Mouse (Mus musculus): ENCODE measurements at regions not wholly inside any gene's neighbourhood (a gene's known extent, or its start where the extent isn't known, plus 50 kb on each side); places are given as distances from the start of the nearest gene placed in this dataset.
A peak's percentile ranks its signal among the peaks of the same experiment; 100 is the strongest.

DNA sequence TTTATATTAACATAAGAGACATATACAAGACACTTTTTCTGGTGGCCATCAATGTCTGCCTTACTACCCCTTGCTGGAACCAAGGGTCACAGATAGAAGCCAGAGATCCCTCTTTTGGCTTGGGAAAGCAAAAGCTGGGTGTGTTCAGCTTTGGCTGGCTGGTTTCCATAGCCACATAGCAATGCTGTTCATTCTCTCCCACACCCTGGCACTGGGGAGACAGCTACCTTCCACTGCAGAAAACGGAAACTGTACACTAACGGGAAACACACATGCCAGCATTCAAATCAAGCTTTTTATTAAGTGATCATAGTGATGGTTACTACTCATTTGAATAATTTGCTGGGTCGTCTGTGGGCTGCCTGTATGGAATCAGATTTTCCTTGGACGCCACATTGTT lies 161.4 kb downstream of the Fam76b start:
- no peak for TF ChIP-seq CTCF (IDR thresholded peaks at IDR 0.05)
- H3K27ac ChIP-seq: no peak overlapping the region

DNA sequence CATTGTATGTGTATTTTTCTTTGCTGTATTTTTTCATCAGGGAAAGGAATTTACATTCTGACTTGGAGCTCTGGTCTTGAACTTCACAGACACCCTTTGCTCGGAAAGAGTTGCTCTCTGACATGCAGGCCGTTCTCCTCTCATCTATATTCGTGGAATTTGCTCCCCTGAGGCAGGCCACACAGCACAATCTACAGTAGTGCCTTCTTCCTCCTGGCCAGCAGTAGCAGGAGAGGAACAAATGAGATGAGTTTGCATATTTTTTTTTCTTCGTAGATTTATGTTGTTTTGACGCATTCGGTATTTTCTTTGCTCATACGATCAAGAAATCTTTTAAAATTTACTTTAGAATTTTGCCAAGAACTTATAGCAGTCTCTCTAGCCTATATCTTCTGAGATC lies 163.4 kb downstream of the Fam76b start:
- Histone ChIP-seq H3K27ac (no peak overlapping the region), H3K4me3 (no peak overlapping the region)
- no peak for TF ChIP-seq CTCF (IDR thresholded peaks at IDR 0.05)
- intact Hi-C loops (cut with DNase I): no loop called here
- no peak for DNase-seq (ENCODE audit: extremely low spot score in 1 of 2, low spot score in 2 of 2)

More for the DNA sequence above, 161.4 kb downstream of the Fam76b start:
- H3K4me3 ChIP-seq: no peak overlapping the region
- DNase-seq (ENCODE audit: extremely low spot score in 1 of 2, low spot score in 2 of 2): no peak
- intact Hi-C loops (cut with DNase I): no loop called here

DNA sequence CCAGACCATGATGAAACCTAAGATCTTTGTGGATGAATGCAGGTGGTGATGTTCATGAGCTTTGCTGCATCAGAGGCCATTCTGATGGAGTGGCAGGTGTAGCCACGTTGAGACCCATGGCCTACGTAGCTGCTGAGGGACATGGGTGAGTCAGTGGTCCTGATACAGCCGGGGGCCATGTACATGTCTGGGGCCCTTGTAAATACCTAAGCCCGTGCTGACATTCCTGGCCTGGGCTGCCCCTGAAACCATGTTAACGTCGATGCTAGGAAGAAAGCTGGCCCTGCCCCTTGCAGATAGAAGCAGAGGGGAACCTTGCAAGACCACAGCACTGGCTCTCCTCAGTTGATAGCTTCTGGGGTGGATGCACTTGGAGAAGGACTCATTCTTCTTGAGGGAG lies 165.2 kb downstream of the Fam76b start:
- intact Hi-C loops (cut with DNase I): no loop called here
- no peak for DNase-seq (ENCODE audit: extremely low spot score in 1 of 2, low spot score in 2 of 2)
- Histone ChIP-seq H3K27ac (no peak overlapping the region), H3K4me3 (no peak overlapping the region)
- TF ChIP-seq CTCF (IDR thresholded peaks at IDR 0.05): no peak

DNA sequence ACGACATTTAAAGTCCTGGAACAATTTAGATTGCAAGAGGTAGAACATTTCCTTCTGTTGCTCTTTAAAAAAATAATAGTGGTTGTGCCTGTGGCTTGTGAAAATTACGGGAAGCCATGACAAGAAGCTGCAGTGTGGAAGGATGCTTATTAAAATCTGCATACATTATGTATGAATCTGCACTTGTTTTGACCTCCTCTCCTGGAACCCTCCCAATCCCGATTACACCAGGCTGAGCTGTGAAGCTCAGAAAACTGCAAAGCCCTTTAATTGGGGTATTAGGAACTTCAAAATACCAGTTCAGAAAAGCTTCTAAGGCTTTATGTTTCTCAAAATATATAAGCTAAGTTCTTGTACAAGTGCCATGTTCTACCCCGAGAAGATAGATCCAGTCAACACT lies 171.8 kb downstream of the Fam76b start:
- intact Hi-C loops (cut with DNase I): no loop called here
- no peak for DNase-seq (ENCODE audit: extremely low spot score in 1 of 2, low spot score in 2 of 2)
- no peak for TF ChIP-seq CTCF (IDR thresholded peaks at IDR 0.05)
- Histone ChIP-seq H3K27ac (no peak overlapping the region), H3K4me3 (no peak overlapping the region)

DNA sequence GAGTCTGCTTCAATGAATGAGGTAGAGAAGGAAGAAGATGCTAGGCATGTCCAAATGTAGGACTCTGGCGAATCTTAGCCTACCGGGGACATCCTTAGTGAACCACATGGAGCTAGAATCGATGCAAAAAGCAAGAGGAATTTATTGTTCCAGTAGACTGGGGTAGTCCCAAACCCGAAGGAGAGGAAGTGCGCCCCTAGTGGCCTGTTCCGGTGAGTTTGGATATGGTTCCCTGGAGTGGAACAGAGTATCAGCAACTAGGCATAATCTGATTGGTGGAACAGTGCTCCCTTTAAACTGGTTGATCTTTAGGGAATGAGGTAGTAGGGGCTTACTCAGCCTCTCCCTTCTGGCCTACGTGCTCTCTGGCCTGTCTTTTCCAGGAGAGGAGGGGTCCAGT lies 174.0 kb downstream of the Fam76b start:
- peak; percentile 45 for TF ChIP-seq CTCF (IDR thresholded peaks at IDR 0.05)
- Histone ChIP-seq H3K4me3 (no peak overlapping the region), H3K27ac (no peak overlapping the region)
- DNase-seq (ENCODE audit: extremely low spot score in 1 of 2, low spot score in 2 of 2): no peak
- intact Hi-C loops (cut with DNase I): loop anchor here (5.0 kb wide), 1 partner anchor 276 kb away; the partner anchor contains the start of gene Sesn3

DNA sequence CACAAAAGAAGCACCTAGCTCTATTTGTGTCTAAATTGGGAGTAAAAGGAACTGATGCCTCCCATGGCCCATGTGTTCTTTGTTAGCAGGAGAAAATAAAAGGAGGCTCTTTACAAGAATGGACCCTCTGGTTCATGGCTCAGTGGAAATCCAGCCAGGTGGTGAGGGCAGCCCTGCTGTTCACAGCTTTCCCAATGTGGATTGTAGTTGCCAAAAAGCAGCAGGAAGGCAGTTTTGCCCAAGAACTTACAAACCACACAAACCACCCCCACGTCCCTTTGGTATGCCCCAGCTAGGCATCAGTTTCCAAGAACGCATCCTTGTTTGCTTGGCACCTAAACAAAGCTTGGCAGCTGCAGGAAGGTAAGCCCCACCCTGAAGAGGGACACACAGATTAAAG lies 174.7 kb downstream of the Fam76b start:
- TF ChIP-seq CTCF (IDR thresholded peaks at IDR 0.05): no peak

DNA sequence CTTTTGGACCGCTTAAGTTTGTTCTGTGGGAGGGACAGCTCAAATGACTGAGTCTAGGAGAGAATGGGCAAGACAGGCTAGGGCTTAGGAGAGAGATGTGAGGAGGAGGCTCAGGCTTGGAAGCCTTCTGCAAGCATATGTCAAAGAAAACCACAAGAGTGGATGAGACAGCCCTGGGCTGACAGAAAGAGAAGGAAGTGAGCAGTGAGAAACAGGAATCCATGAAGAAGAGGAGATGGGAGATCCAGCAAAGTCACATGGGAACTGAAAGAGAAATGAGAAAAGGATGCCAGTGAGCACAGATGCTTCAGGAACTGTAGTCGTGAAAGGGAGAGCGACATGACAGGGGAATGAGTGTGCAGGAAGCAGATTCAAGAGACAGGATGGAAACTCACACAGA lies 175.6 kb downstream of the Fam76b start:
- no peak for TF ChIP-seq CTCF (IDR thresholded peaks at IDR 0.05)
- DNase-seq (ENCODE audit: extremely low spot score in 1 of 2, low spot score in 2 of 2): no peak
- intact Hi-C loops (cut with DNase I): loop anchor here (5.0 kb wide), 1 partner anchor 274 kb away; the partner anchor contains the start of gene Sesn3
- Histone ChIP-seq H3K27ac (no peak overlapping the region), H3K4me3 (no peak overlapping the region)

More for the DNA sequence above, 174.7 kb downstream of the Fam76b start:
- no peak overlapping the region for H3K4me3 ChIP-seq
- intact Hi-C loops (cut with DNase I): loop anchor here (5.0 kb wide), 1 partner anchor 275 kb away; the partner anchor contains the start of gene Sesn3
- no peak for DNase-seq (ENCODE audit: extremely low spot score in 1 of 2, low spot score in 2 of 2)
- no peak overlapping the region for H3K27ac ChIP-seq

DNA sequence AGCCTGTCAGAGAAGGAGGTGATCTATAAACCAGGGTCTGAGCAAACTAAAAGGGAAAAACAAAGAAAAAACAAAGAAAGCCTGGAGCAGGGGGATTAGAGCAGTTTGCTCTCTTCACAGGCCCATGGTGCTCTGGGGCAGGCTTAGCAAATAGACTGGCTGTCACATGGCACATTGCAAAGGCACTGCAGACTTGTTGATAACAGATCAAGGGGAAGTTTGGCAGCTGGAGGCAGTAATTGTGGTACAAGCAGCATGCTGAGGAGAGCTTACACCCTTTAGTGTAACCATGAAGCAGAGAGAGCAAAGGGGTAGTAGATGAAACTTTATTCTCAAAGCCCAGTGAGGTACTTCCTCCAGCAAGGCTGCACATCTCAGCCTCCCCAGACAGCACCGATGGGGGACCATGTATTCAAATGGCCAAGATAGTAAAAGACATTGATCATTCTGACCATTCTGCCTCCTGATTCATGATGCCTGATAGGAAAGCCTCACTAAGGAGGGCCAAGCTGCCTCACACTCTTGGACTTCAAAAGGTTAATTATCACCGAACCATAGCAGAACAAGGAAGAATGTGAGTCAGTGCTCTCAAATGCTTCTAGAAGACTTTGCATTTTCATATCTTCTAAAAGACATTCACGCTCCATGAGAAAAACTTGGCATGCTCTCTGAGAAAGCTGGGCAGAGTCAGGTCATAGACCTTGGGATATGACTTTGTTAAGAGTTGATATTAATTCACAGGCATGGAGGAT lies 178.9 kb downstream of the Fam76b start:
- intact Hi-C loops (cut with DNase I): no loop called here
- TF ChIP-seq CTCF (IDR thresholded peaks at IDR 0.05): no peak
- H3K27ac ChIP-seq: no peak overlapping the region
- H3K4me3 ChIP-seq: no peak overlapping the region
- DNase-seq (ENCODE audit: extremely low spot score in 1 of 2, low spot score in 2 of 2): no peak

DNA sequence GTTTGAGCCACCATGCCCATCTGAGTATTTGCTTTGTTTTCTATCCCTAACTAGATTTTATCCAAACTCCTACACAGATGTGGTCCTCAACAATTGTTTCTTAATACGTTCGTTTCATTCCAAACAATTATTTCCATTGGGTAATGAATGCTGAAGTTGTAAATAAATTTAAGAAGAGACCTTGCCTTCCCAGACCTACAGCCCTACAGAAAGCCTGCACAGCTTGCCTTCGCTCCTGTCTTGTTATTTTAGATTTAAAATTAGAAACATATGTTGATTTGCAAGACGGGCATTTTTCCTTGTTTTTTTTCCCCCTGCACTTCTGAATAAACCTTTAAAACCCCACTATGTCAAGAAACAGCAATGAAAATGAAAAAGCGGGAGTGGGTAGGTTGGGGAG lies 181.9 kb downstream of the Fam76b start:
- intact Hi-C loops (cut with DNase I): no loop called here
- DNase-seq (ENCODE audit: extremely low spot score in 1 of 2, low spot score in 2 of 2): no peak
- Histone ChIP-seq H3K4me3 (no peak overlapping the region), H3K27ac (no peak overlapping the region)
- TF ChIP-seq CTCF (IDR thresholded peaks at IDR 0.05): no peak

DNA sequence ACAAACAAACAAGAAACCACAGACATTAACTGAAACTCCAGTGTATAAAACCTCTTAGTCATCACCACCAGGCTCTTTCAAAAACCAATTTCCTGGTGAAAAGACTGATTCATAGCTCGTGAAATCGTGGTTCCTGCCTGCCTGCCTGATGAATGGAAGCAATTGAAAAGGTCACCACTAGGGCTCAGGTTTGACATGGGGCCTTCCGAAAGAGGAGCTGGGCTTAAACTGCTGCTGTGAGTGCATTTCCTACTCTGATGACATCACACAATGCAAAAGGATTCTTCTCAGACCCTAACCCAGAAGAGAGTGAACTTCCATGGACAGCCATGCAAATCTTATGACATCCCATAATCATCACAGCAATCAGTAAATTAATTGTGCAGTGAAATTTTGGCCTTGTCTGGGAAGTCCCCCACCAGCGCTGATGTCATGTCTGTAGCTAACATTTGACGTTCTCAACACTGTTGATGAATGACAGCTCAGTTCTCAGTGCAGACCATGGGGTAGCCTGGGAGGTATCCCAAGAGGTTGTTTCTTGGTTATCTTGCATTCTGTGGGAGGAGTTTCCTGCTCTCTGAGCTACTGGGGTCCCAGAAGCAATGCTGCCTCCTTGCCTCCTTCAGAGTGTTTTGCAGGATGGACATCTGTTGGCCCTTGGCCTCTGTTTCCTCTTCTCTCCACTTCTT lies 182.9 kb downstream of the Fam76b start:
- Histone ChIP-seq H3K4me3 (no peak overlapping the region), H3K27ac (no peak overlapping the region)
- intact Hi-C loops (cut with DNase I): no loop called here
- DNase-seq (ENCODE audit: extremely low spot score in 1 of 2, low spot score in 2 of 2): no peak
- TF ChIP-seq CTCF (IDR thresholded peaks at IDR 0.05): peak; percentile 5

DNA sequence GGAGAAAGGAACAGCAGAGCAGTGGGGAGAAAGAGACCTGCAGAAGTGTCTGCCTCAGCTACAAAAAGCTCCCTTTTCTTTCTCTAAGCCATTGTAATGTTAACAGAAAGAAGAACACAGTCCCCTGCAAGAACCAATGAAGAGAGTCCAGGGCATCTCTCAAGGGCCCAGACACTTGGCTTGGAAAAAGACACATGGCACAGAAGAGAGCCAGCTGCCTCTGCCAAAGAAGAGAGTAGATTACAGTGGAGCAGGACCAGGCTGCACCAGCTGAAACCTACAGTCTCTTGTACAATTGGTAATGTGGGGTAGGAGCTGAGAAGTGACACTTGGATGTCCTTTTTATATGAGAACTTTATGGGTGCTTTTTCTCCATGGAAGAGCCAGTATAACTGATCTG lies 196.7 kb downstream of the Fam76b start:
- no peak for DNase-seq (ENCODE audit: extremely low spot score in 1 of 2, low spot score in 2 of 2)
- Histone ChIP-seq H3K4me3 (no peak overlapping the region), H3K27ac (no peak overlapping the region)
- no peak for TF ChIP-seq CTCF (IDR thresholded peaks at IDR 0.05)
- intact Hi-C loops (cut with DNase I): no loop called here

DNA sequence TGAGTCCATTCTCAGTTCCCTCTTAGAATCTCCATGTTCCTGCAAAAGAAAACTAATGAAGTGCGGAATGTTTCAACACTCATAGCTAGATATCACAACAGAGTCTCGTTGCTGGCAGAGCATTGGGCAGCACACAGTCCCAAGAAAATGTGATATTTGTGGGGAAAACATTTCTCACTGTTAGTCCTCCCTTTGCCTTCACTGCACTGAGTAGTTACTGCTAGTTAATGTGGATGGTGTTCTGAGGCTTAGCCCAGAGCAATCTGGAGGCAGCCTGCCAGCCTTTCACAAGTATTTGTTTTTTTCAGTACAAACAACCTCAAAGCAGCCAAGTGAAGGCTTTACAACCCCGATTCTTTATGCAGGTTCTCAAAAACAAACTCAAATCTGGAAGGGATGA lies 197.2 kb downstream of the Fam76b start:
- Histone ChIP-seq H3K27ac (no peak overlapping the region), H3K4me3 (no peak overlapping the region)
- intact Hi-C loops (cut with DNase I): no loop called here
- TF ChIP-seq CTCF (IDR thresholded peaks at IDR 0.05): no peak
- DNase-seq (ENCODE audit: extremely low spot score in 1 of 2, low spot score in 2 of 2): no peak

All from left cerebral cortex, adult 2 months (tissue).